Mouse (Mus musculus) bone marrow macrophage, adult 2 months (primary cell): ENCODE measurements around the gene Asic2. TPM values are rescaled to one million over a fixed set of nuclear protein-coding genes. Genes with fewer than 3 reads are reported as not detected.

Source experiments
- H3K27ac ChIP-seq: 2 replicates; pipeline ENCODE4 v1.5.1; 2012; ENCODE audit warnings: low read depth, low read length; ENCODE audit not compliant: insufficient read depth
- H3K4me1 ChIP-seq: 2 replicates; pipeline ENCODE4 v1.6.1; 2012; ENCODE audit warnings: low read length; ENCODE audit not compliant: control insufficient read depth, insufficient read depth
- H3K4me3 ChIP-seq: 2 replicates; pipeline ENCODE4 v1.5.1; 2012; ENCODE audit warnings: mild to moderate bottlenecking, low read length, moderate library complexity; ENCODE audit not compliant: insufficient read depth
- CTCF ChIP-seq: IDR thresholded peaks from 2 replicates; pipeline ENCODE4 v1.5.1; 2012; ENCODE audit warnings: low read depth, mild to moderate bottlenecking, low read length, moderate library complexity
- POLR2A ChIP-seq: IDR thresholded peaks from 2 replicates; pipeline ENCODE4 v1.6.1; 2012; ENCODE audit warnings: mild to moderate bottlenecking, low read depth, low read length, borderline replicate concordance
- polyA plus RNA-seq: library from polyadenylated mRNA; stranded (reverse); fragments of >200 nt; gene quantifications from 2 replicates; pipeline ENCODE4 v1.2.4, GENCODE M21; 2012; ENCODE audit not compliant: missing spikeins, insufficient read depth, insufficient read length

Asic2 gene
- polyA plus RNA-seq, 1 experiment: not detected

- TF ChIP-seq POLR2A: no peak
- TF ChIP-seq CTCF: no peak
- H3K4me3 ChIP-seq: no peak overlapping the region
Observed at GRCm38 (mm10) chr11:81150621-81151020, 817.6 kb downstream of the Asic2 start.

DNA sequence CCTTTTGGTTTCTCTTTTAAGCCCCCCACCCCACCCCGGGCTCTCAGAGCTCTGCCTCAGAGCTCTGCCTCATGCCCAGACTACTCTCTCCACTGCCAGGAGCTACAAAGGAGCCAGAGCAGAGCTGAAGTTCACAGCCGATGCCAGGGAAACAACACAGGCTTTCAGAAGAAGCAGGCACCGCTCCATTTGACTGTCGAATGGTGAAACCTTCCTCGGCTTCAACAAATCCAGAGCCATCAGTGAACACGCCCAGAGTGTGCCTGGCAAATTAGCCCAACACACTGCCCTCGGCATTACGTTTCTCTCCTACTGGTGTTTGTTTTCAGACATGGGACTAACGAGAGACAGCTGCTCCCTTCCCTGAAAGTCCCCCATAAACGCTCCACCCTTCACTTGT, 819.8 kb downstream of the Asic2 start:
- TF ChIP-seq POLR2A: no peak
- TF ChIP-seq CTCF: no peak
- H3K4me1 ChIP-seq: no peaks in the 10 kb centered on the region
- no peak overlapping the region for H3K4me3 ChIP-seq
- H3K27ac ChIP-seq: no peak overlapping the region

More at GRCm38 (mm10) chr11:81150621-81151020, 817.6 kb downstream of the Asic2 start:
- Histone ChIP-seq H3K27ac (no peak overlapping the region), H3K4me1 (no peaks in the 10 kb centered on the region)

DNA sequence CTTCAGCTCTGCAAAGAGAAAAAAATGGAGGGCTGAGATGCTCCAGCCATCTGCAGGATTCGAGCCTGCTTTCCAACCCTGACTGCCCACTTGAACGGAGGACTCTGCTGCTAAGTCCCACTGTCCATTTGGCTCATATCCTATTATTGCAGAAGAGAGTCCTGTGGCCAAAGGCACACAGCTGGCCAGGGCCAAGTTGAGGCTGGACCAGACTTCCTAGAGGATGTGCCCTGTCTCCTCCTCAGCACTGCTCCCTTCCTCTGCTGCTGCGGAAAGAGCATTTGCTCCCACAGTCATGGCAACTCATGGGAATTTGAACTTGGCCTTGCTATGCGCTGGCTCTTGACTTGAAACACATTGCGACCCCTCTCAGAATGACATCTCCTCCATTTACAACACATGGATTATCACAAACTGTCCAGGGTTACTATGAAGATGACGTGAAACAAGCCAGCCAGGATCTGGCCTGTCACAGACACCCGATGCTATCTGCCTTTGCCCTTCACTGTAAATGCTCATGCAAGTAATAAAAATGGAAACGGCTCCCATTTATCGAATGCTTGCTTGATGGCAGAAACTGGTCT, 821.6 kb downstream of the Asic2 start:
- H3K4me1 ChIP-seq: no peaks in the 10 kb centered on the region
- no peak for TF ChIP-seq CTCF
- TF ChIP-seq POLR2A: no peak
- H3K4me3 ChIP-seq: no peak overlapping the region
- no peak overlapping the region for H3K27ac ChIP-seq

DNA sequence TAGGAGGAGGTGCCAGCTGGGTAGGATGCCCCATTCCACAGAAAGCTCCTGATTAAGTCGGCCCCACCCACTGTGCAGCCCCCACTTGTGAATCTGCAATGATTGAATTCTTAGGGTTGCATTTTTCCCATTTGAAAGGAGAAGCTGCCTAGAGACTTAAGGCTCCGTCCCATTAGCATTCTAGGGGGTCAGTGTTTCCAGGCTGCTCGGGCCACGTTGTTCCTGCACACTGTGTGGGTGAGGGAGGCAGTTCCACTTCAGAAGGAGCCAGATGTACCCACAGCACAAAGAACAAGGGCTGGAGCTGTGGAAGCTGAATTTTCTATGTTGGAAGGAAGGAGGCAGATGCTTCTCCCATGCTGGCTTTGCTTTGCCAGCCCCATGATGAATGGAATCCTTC, 833.1 kb downstream of the Asic2 start:
- no peak for TF ChIP-seq CTCF
- no peak for TF ChIP-seq POLR2A
- Histone ChIP-seq H3K4me3 (no peak overlapping the region), H3K27ac (no peak overlapping the region), H3K4me1 (no peaks in the 10 kb centered on the region)

GRCm38 (mm10) chr11:81133950-81134349, 834.3 kb downstream of the Asic2 start:
- no peaks in the 10 kb centered on the region for H3K4me1 ChIP-seq
- H3K27ac ChIP-seq: no peak overlapping the region
- TF ChIP-seq POLR2A (no peak), CTCF (no peak)
- H3K4me3 ChIP-seq: no peak overlapping the region

GRCm38 (mm10) chr11:81132669-81133068, 835.6 kb downstream of the Asic2 start:
- no peak for TF ChIP-seq POLR2A
- TF ChIP-seq CTCF: no peak
- Histone ChIP-seq H3K27ac (no peak overlapping the region), H3K4me3 (no peak overlapping the region), H3K4me1 (no peaks in the 10 kb centered on the region)

DNA sequence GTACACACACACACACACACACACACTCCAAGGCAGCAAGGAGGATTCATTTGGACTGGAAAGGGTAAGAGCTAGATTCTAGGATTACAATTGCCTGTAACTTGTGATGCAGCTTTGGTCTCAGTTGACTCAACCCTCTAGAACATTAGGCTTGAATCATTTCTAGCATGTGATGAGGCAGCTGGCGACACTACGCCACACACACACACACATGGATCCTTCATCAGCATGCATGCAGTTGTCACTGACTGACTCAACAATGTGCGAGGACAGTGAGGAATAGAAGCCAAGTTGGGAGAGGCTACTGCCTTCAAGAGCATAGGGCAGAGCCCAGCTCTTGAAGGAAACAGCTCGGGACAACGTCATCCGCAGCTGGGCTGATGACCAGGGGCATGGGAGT, 843.9 kb downstream of the Asic2 start:
- Histone ChIP-seq H3K4me1 (no peaks in the 10 kb centered on the region), H3K27ac (no peak overlapping the region), H3K4me3 (no peak overlapping the region)
- TF ChIP-seq CTCF (no peak), POLR2A (no peak)

- TF ChIP-seq POLR2A: no peak
- H3K27ac ChIP-seq: no peak overlapping the region
- H3K4me3 ChIP-seq: no peak overlapping the region
- no peaks in the 10 kb centered on the region for H3K4me1 ChIP-seq
Observed at GRCm38 (mm10) chr11:81120024-81120576, 848.2 kb downstream of the Asic2 start.

DNA sequence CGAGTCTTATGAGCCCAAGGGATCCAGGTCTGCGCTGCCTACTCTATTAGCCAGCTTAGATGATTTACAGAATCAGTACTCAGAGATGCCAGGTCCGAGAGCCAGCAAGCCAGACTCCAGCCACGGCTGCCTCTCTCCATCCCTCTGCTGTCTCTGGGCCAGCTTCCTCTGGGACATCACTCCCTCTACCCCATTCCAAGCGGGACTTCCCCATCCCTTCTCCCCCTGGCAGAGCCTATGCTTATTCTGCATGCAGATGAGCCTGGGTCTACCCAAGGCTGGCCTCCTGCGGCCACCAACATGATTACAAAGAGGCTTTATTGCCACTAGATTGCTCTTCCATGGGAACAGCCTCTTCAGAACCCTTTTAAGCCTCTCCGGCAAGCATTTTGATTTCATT, 850.2 kb downstream of the Asic2 start:
- H3K4me3 ChIP-seq: no peak overlapping the region
- H3K27ac ChIP-seq: no peak overlapping the region
- H3K4me1 ChIP-seq: no peaks in the 10 kb centered on the region
- TF ChIP-seq CTCF (no peak), POLR2A (no peak)

DNA sequence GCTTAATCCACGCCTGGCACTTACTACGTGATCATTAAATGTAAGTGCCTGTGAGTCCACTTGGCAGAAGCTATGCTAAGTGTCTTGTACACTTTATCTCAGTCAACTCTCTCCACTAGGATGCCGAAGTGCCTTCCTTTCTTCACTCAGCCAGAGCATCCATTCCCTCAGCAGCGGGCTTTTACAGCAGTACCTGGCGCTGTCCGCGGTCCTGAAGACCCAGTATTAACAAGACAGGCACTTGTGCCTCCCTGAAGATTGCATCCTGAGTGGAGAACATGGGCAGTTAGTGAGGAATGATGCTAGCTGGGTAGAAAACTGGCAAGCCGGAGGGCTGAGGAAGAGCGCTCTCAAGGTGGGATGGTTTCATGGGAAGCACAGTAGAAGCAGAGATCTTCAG, 852.6 kb downstream of the Asic2 start:
- Histone ChIP-seq H3K27ac (no peak overlapping the region), H3K4me3 (no peak overlapping the region), H3K4me1 (no peaks in the 10 kb centered on the region)
- TF ChIP-seq CTCF: no peak
- TF ChIP-seq POLR2A: no peak

DNA sequence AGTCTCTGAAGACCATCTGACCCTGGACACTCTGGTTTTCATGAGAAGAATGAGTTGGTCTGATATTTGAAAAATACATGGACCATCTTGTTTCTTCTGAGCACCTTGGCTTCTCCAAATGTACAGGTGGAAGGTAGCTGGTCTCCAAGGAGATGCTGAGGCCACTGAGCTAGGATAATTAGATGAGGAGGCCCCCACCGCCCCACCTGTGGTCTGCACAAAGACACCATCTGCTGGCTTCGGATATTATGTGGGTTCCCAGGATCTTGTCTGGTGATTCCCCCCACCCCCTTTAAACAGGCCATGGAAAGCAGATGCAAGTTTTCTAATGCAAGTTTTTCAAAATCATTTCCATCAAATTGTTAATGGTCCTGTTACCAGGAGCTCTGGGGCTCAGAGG, 856.6 kb downstream of the Asic2 start:
- Histone ChIP-seq H3K27ac (no peak overlapping the region), H3K4me1 (no peaks in the 10 kb centered on the region), H3K4me3 (no peak overlapping the region)
- no peak for TF ChIP-seq POLR2A
- TF ChIP-seq CTCF: no peak
